Mouse (Mus musculus): ENCODE results near the gene Hepacam. TPM values are rescaled to one million over a fixed set of nuclear protein-coding genes. Genes with fewer than 3 reads are reported as not detected.

Gene Hepacam
- polyA plus RNA-seq, 1 experiment, result not detected

GRCm38 (mm10) chr9:37371232-37371801 lies 4.2 kb downstream of the Hepacam start:
- Histone ChIP-seq H3K79me2 (ENCODE audit: control insufficient read depth, insufficient read depth) (no peaks in the 10 kb centered on the region), H3K4me3 (no peak overlapping the region), H3ac (ENCODE audit: control insufficient read depth, insufficient read length) (no peak overlapping the region), H3K4me2 (ENCODE audit: low read depth) (no peak overlapping the region), H3K36me3 (ENCODE audit: control insufficient read depth, insufficient read depth) (no peaks in the 10 kb centered on the region), H3K27me3 (ENCODE audit: control insufficient read depth, insufficient read depth, insufficient read length) (no peaks in the 10 kb centered on the region)
- TF ChIP-seq SRF (IDR thresholded peaks at IDR 0.05; ENCODE audit: control insufficient read depth, insufficient read length, low read depth) (no peak), CEBPB (IDR thresholded peaks at IDR 0.05; ENCODE audit: insufficient read depth, poor library complexity, severe bottlenecking) (no peak), TCF12 (IDR thresholded peaks at IDR 0.05; ENCODE audit: insufficient read depth, poor library complexity, severe bottlenecking) (no peak), REST (IDR thresholded peaks at IDR 0.05; ENCODE audit: insufficient read depth, insufficient read length) (no peak), USF1 (IDR thresholded peaks at IDR 0.05; ENCODE audit: low read depth) (no peak), POLR2A (IDR thresholded peaks at IDR 0.05; ENCODE audit: insufficient read length, low read depth) (no peak), E2F4 (IDR thresholded peaks at IDR 0.05; ENCODE audit: insufficient read depth) (no peak), POLR2AphosphoS2 (IDR thresholded peaks at IDR 0.05; ENCODE audit: insufficient read length, low read depth) (no peak), MYOG (IDR thresholded peaks at IDR 0.05; ENCODE audit: control insufficient read depth in 1 of 3, insufficient read depth in 1 of 3, insufficient read length in 2 of 3, low read depth in 2 of 3) (no peak), MYOD1 (IDR thresholded peaks at IDR 0.05; ENCODE audit: control insufficient read depth in 1 of 3, insufficient read length in 2 of 3, low read depth in 2 of 3) (no peak), MAX (IDR thresholded peaks at IDR 0.05; ENCODE audit: low read depth) (no peak), TCF3 (IDR thresholded peaks at IDR 0.05; ENCODE audit: insufficient read length, low read depth) (no peak)

GRCm38 (mm10) chr9:37375718-37376117 lies 8.6 kb downstream of the Hepacam start:
- H3K4me3 ChIP-seq, result no peak overlapping the region
- H3ac ChIP-seq (ENCODE audit: control insufficient read depth, insufficient read length), result no peak overlapping the region
- no peaks in the 10 kb centered on the region for H3K79me2 ChIP-seq (ENCODE audit: control insufficient read depth, insufficient read depth)
- no peak overlapping the region for H3K4me2 ChIP-seq (ENCODE audit: low read depth)
- H3K27me3 ChIP-seq (ENCODE audit: control insufficient read depth, insufficient read depth, insufficient read length), result peaks cover 6% of the 10 kb centered on the region
- TF ChIP-seq USF1 (IDR thresholded peaks at IDR 0.05; ENCODE audit: low read depth), result no peak
- no peak for TF ChIP-seq SRF (IDR thresholded peaks at IDR 0.05; ENCODE audit: control insufficient read depth, insufficient read length, low read depth)
- TF ChIP-seq MAX (IDR thresholded peaks at IDR 0.05; ENCODE audit: low read depth), result no peak
- no peak for TF ChIP-seq CEBPB (IDR thresholded peaks at IDR 0.05; ENCODE audit: insufficient read depth, poor library complexity, severe bottlenecking)
- TF ChIP-seq TCF3 (IDR thresholded peaks at IDR 0.05; ENCODE audit: insufficient read length, low read depth), result no peak
- TF ChIP-seq E2F4 (IDR thresholded peaks at IDR 0.05; ENCODE audit: insufficient read depth), result no peak
- TF ChIP-seq MYOD1 (IDR thresholded peaks at IDR 0.05; ENCODE audit: control insufficient read depth in 1 of 3, insufficient read length in 2 of 3, low read depth in 2 of 3), result no peak
- TF ChIP-seq MYOG (IDR thresholded peaks at IDR 0.05; ENCODE audit: control insufficient read depth in 1 of 3, insufficient read depth in 1 of 3, insufficient read length in 2 of 3, low read depth in 2 of 3), result no peak
- TF ChIP-seq REST (IDR thresholded peaks at IDR 0.05; ENCODE audit: insufficient read depth, insufficient read length), result no peak
- TF ChIP-seq POLR2AphosphoS2 (IDR thresholded peaks at IDR 0.05; ENCODE audit: insufficient read length, low read depth), result no peak
- no peak for TF ChIP-seq TCF12 (IDR thresholded peaks at IDR 0.05; ENCODE audit: insufficient read depth, poor library complexity, severe bottlenecking)
- TF ChIP-seq POLR2A (IDR thresholded peaks at IDR 0.05; ENCODE audit: insufficient read length, low read depth), result no peak
- H3K36me3 ChIP-seq (ENCODE audit: control insufficient read depth, insufficient read depth), result no peaks in the 10 kb centered on the region

- Histone ChIP-seq H3K79me2 (ENCODE audit: control insufficient read depth, insufficient read depth) (no peaks in the 10 kb centered on the region), H3ac (ENCODE audit: control insufficient read depth, insufficient read length) (no peak overlapping the region), H3K4me3 (no peak overlapping the region), H3K36me3 (ENCODE audit: control insufficient read depth, insufficient read depth) (no peaks in the 10 kb centered on the region), H3K4me2 (ENCODE audit: low read depth) (no peak overlapping the region), H3K27me3 (ENCODE audit: control insufficient read depth, insufficient read depth, insufficient read length) (peaks cover 39% of the 10 kb centered on the region)
- no peak for TF ChIP-seq TCF3 (IDR thresholded peaks at IDR 0.05; ENCODE audit: insufficient read length, low read depth)
- TF ChIP-seq MYOD1 (IDR thresholded peaks at IDR 0.05; ENCODE audit: control insufficient read depth in 1 of 3, insufficient read length in 2 of 3, low read depth in 2 of 3), result no peak
- TF ChIP-seq E2F4 (IDR thresholded peaks at IDR 0.05; ENCODE audit: insufficient read depth), result no peak
- no peak for TF ChIP-seq USF1 (IDR thresholded peaks at IDR 0.05; ENCODE audit: low read depth)
- no peak for TF ChIP-seq POLR2AphosphoS2 (IDR thresholded peaks at IDR 0.05; ENCODE audit: insufficient read length, low read depth)
- TF ChIP-seq MAX (IDR thresholded peaks at IDR 0.05; ENCODE audit: low read depth), result no peak
- no peak for TF ChIP-seq SRF (IDR thresholded peaks at IDR 0.05; ENCODE audit: control insufficient read depth, insufficient read length, low read depth)
- TF ChIP-seq TCF12 (IDR thresholded peaks at IDR 0.05; ENCODE audit: insufficient read depth, poor library complexity, severe bottlenecking), result no peak
- no peak for TF ChIP-seq CEBPB (IDR thresholded peaks at IDR 0.05; ENCODE audit: insufficient read depth, poor library complexity, severe bottlenecking)
- no peak for TF ChIP-seq MYOG (IDR thresholded peaks at IDR 0.05; ENCODE audit: control insufficient read depth in 1 of 3, insufficient read depth in 1 of 3, insufficient read length in 2 of 3, low read depth in 2 of 3)
- no peak for TF ChIP-seq POLR2A (IDR thresholded peaks at IDR 0.05; ENCODE audit: insufficient read length, low read depth)
- no peak for TF ChIP-seq REST (IDR thresholded peaks at IDR 0.05; ENCODE audit: insufficient read depth, insufficient read length)
Measured at GRCm38 (mm10) chr9:37383161-37383560, 16.0 kb downstream of the Hepacam start.

GRCm38 (mm10) chr9:37384284-37385182 lies 17.4 kb downstream of the Hepacam start:
- H3K27me3 ChIP-seq (ENCODE audit: control insufficient read depth, insufficient read depth, insufficient read length), result peaks cover 39% of the 10 kb centered on the region
- no peaks in the 10 kb centered on the region for H3K36me3 ChIP-seq (ENCODE audit: control insufficient read depth, insufficient read depth)
- TF ChIP-seq TCF12 (IDR thresholded peaks at IDR 0.05; ENCODE audit: insufficient read depth, poor library complexity, severe bottlenecking) (no peak), SRF (IDR thresholded peaks at IDR 0.05; ENCODE audit: control insufficient read depth, insufficient read length, low read depth) (no peak), TCF3 (IDR thresholded peaks at IDR 0.05; ENCODE audit: insufficient read length, low read depth) (no peak)
- H3ac ChIP-seq (ENCODE audit: control insufficient read depth, insufficient read length), result no peak overlapping the region
- H3K79me2 ChIP-seq (ENCODE audit: control insufficient read depth, insufficient read depth), result no peaks in the 10 kb centered on the region
- H3K4me3 ChIP-seq, result no peak overlapping the region
- no peak overlapping the region for H3K4me2 ChIP-seq (ENCODE audit: low read depth)
